Mouse (Mus musculus): ENCODE measurements around the gene Scarf2. TPM values are rescaled to one million over a fixed set of nuclear protein-coding genes. Genes with fewer than 3 reads are reported as not detected.
A peak's percentile ranks its signal among the peaks of the same experiment; 100 is the strongest.

Gene Scarf2
- total RNA-seq, 2 experiments from 2014 or later, result 2.6 to 4.0 TPM

DNA sequence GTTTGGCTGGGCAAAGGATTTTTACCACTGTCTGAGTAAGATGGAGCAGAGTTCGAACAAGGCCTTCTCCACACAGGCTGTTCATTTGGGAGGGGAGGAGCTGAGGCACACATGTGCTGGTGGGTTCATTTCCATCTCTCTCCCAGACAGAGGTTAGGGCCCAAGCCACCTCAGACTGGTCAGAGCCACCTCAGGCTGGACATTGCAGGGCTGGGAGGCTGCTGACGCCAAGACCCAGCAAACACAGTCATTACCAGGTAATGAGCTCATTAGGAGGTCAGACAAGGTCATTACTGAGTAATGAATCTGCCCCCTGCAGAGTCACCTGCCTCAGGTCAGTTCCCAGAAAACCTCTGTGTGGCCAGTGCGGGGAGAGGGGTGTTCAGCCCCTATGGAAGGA lies 31.8 kb downstream of the Scarf2 start:
- no peak for DNase-seq (ENCODE audit: low spot score)

DNA sequence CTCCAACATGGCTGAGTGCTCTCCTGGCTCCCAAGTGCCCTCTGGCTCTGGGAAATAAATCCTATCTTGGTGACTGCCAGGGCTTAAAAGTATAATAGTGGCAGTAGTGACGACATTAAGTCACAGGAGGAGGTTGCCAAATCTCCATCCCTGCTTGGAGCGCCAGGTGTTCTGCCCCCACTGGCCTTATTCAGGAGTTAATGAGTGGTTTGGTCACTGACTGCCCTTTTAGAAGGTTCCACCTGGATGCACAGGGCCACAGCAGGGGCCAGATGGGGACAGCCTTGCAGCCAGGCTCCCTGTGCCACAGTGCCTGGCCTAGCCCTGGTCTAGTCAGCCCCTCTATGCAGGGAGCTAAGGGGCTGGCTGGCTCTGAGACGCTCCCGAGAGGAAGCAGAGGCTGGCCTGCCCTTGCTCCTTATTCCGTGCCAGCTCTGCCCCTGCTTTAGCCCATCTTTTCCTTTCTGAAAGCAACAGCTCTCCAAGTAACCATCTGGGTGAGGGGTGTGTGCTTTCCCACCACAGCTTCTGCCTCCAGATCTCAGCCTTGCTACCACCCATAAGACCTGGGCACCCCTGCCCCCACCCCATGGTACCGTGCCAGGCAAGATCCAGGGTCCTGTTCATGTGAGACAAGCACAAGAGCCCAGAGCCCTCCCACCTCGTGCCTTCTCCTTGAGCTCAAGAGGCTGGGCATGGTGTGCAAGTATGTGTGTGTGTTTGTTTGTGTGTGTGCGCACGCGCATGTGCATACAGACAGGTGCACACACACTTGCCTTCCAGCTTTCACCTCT lies 33.5 kb downstream of the Scarf2 start:
- no peak for DNase-seq (ENCODE audit: low spot score)

DNA sequence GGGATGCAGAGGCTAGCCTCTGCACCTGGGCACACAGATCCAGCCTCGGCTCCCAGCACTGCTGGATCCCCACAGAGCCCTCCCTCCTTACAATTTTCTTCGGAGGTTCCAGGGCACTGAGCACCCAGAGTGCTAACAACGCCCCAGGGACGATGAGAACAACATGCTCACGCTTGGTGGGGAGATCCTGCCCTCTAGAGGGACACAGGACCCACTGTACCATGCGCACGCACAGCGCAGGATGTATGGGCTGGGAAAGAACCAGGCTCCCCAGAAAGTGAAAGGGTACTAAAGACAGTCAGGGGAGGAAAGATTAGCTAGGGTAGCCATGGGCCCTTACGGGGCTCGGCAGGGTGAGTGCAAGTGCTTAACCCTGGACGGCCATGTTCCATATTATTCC lies 34.7 kb downstream of the Scarf2 start:
- DNase-seq (ENCODE audit: low spot score), result no peak

DNA sequence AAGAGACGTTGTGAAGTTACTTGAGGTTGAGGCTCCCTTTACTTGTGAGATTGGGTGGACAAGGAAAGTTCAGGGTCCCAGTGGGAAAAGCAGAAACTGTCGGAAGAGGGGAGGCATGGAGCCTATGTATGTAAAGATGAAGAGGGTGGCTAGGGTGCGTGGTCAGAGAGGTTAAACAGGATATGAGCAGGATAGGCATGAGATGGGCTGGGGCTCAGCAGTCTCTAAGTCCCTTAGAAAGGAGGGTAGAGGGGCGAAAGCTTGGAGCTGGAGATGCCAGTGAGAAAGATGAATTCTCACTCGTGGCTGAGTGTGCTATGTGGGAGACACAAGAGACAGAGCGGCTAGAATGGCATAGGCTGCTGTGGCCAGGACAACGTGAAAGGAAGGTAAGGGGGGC lies 35.7 kb downstream of the Scarf2 start, which contains the start of gene B830017H08Rik:
Gene B830017H08Rik (plus strand): TSS at position 301 of the 400 bp plus-strand sequence.
- DNase-seq (ENCODE audit: low spot score), result no peak

DNA sequence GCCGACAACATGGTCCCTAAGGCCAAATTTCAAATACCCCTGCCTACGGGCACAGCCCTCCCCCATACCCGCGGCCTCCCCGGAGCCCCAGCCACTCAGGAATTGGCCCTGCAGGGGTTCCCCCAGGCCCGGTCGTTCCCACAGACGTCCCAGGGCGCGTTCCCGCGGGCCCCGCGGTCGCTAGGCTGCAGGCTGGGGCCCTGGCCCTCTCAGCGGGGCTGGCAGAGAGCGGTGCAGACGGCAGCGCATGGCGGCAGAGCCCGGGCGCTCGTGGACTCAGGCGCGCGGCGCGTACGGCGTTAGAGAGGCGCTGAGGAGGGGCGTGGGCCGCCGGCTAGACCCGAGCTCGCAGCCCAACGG lies 36.2 kb downstream of the Scarf2 start:
- DNase-seq (ENCODE audit: low spot score), result no peak

DNA sequence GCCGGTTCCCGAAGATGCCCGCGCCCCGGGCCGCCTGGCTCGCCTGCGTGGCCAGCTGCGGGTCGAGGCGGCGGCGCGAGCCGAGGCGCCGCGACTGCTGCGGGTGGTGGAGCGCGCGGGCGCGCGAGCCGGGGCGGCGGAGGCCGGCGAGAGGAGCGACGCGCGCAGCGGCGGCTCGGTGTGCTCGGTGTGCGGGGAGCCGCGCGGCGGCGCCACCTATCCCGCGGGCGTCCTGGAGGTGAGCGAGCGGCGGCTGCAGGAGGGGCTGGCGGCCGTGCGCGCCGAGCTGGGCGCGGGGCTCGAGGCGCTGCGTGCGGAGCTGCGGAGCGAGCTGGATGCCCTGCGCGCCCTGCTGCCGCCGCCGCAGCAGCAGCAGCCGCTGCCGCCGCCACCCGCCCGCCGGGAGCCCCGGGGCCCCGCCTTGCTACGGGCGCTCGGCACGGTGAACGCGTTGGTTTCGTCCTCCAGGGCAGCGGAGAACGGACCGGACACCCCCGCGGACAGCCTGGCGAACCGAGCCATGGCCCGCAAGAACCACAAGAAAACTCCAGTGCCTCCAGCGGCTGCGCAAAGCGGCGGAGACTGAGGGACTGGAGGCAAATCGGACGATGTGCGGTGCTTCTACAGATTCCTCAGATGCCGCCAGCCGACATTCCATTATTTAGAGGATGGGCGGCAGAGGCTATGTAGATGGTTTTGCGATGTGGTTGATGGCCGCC lies 36.8 kb downstream of the Scarf2 start:
- DNase-seq (ENCODE audit: low spot score), result no peak

DNA sequence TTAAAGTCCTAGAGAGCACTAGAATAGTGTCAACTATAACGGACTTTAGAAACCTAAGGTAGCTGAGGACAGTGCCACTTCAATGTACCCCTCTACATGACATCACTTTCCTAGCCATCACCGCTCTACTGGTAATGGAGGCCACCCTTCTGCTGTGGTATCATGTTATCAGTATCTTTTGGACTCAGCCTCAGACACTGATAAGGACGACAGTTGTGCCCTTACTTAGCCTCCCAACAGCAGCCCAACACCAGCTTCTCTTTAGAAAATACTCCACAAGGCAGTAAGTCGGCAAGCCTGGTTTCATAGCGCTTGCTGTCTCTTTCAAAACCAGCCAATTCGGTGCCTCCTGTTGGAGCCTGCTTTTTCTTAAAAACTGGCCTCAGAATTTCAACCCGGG lies 37.5 kb downstream of the Scarf2 start:
- no peak for DNase-seq (ENCODE audit: low spot score)

DNA sequence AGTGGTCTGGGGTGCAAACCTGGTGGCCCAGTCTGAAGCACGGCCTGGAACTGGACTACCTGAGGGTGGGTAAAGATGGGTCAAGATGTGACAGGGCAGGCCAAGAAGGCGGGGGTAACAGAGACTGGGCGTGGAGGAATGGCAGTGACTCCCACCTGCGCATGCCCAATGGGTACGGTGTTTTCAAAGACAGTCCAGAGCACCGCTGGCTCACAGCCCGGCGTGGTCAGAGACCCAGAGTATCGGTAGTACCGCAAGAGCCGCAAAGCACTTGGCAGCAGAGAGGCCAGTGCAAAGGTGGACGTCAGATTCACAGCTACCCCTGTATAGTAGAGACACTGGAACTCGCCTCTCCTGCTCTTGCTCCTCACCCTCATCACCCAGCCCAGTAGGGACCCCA lies 38.4 kb downstream of the Scarf2 start:
- no peak for DNase-seq (ENCODE audit: low spot score)

DNA sequence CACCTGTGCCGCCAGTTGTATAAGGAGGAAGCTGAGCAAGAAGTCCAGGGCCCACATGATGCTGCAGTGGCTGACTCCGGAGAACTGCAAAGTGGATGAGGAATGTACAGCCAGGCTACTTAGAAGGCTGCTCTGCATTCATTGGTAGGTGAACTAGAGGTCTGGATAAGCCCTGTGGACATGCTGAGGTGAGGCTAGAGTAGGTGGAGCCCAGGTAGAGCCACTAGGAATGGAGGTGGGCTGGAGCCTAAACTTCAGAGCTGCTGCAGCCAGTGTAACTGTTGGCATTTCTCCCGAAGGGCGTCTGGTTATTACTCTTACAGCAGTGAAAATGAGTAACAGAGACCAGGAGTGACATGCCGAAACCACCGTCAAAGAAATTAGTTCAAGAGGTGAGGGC lies 41.0 kb downstream of the Scarf2 start, which contains the start of gene Car15:
Gene Car15 (minus strand): TSS at position 314 of the 400 bp plus-strand sequence.
- DNase-seq (ENCODE audit: low spot score), result no peak

DNA sequence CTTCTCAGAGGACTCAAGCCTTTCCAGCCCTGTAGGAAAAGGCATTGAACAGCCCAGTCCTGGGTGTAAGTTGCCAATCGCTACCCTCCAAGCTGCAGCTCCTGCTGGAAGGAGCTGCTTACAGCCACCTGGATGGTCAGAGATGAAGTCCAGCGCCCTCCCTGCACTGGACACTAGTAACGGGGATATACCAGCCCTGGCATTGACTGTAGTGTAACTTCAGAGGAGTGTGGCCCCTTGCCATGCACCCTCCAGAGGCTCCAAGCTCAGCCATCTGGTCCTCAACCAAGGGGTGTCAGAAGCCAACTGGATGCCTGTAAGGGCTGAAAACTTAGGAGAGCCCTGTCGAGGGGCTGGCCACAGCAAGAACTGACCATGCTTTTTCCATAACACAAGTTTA lies 42.9 kb downstream of the Scarf2 start:
- peak; percentile 74 for DNase-seq (ENCODE audit: low spot score)

DNA sequence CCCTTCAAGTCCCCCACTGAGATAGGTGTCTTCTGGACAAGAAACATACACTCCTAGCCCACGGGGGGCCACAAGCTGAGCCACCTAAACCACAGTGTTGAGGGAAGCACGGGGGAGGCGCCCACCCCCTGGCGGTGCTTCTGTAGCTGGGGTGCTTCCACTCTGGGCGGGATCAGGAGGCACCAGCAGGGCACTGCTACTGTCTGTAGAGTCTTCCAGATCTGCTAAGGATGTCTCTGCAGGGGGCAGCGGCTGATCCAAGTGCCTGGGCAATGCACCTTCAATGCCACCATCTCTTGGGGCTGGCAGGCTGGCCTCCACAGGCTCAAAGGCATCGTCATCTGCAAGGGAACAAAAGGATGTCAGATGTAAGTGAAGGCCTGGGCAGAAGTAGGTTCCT lies 45.4 kb downstream of the Scarf2 start:
- no peak for DNase-seq (ENCODE audit: low spot score)

DNA sequence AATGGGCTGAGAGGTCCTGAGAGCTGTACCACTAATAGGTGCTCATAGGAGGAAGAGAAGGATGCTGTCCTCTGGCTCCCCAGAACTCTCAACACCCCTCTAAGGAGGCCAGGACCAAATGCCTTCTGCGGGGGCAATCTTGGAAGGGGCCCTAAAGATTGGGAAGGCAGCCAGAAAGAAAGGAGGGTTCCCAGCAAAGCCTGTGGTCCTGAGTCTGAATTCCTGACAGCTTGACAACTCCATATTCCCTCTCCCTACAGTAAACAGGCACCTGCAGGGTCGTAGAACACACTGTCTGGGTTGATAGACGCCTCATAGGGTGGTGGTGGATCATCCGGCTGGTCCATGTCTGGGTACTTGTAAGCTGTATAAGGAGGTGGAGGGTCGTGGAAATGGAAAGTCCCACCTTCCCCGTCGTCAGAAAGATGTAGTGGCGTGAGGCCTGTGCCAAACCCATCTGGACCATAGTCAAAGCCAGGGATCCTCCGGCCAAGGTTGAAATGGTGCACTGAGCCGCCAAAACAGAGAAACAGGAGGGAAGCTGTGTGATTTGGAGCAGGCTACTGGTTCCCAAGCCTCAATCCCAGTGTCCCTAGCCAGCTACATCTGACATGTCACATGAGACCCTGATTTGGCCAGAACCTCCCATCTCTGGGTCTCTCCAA lies 46.8 kb downstream of the Scarf2 start:
- DNase-seq (ENCODE audit: low spot score), result no peak

DNA sequence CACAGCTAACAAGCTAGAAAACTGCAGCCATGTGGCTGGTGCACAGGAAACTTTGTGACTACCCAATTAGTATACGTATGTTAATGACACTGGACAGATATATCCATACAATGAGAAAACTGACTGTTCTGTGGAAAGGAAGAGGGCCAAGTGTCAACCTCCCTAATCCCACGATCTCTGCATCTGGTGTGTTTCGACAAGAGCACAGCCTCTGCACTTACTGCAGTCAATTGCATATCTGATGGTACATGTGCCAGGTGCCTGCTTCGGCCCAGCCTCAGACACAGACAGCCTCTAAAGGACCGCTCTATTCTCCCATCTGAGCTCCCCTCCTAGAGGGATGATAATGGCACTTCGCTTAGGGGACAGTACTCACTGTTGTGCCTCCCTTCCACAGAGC lies 51.3 kb downstream of the Scarf2 start:
- DNase-seq (ENCODE audit: low spot score), result no peak

DNA sequence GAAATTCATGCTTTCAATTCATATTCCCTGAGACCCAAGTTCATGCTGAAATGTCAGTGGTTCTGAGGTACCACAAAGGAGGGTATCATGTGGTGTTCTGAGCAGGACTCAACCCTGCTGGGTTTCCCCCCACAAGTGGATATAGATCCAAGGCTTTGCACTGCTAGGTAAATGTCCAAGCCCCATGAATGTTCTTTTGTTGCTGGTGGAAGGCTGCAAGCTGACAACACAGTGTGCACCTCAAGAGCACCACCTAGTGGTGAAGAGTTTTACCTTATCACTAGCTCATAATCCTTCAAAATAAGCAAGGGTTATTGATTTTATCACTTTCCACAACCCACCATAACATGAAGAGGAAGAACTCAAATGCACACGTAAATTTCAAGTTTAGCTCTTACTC lies 51.8 kb downstream of the Scarf2 start:
- DNase-seq (ENCODE audit: low spot score), result peak; percentile 33

DNA sequence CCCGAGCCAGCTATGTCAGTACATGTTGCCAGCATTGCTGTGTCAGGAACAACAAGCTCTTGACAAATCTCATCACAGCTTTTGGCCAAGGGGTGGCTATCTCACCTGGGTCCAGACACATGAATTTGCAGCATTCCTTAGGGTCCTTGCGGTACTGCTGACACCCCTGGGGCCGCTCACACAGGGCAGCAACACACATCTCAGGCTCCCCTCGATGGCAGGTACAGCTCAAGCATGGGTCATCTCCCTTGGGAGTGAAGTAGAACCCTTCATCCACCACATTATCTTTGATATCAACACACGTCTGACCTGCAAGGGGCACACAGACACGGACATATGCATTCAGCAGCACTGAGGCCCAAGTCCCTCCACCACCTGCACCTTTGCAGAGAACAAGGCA lies 52.4 kb downstream of the Scarf2 start:
- no peak for DNase-seq (ENCODE audit: low spot score)

DNA sequence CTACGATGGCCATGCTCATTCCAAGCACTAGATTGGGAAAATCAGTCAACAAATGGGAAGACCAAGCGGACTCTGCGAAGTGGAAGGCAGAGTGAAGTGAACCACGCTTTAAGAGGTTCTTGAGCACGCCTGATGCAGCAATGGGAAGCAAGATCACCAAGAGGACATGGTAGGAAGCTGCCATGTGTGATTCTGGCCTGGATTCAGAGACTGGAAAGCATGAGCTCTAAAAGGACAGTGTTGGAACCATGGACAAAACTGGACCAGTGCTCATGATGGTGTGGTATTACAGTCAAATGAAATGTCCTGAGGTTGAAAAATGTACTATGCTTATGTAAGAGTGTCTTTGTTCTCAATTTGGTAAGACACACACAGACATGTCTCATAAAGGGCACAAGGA lies 54.2 kb downstream of the Scarf2 start:
- no peak for DNase-seq (ENCODE audit: low spot score)

DNA sequence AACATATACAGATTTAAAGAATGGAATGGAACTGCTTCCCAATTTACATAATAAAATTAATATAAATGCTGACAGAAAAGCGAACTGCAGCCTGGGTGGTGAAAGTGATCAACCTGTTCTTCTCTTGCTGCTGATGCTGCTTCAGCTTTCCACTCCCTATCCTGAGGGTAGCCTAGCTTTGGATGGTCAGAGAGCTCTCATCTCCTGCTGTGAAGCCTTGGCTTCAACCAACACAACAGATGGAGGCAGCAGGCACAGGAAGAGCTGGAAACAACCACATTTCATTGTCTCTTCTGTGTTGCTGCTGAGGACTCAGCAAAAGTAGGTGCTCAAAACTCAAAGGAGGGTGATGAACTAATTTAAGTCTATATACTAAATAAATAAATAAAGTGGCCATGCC lies 54.8 kb downstream of the Scarf2 start:
- no peak for DNase-seq (ENCODE audit: low spot score)

DNA sequence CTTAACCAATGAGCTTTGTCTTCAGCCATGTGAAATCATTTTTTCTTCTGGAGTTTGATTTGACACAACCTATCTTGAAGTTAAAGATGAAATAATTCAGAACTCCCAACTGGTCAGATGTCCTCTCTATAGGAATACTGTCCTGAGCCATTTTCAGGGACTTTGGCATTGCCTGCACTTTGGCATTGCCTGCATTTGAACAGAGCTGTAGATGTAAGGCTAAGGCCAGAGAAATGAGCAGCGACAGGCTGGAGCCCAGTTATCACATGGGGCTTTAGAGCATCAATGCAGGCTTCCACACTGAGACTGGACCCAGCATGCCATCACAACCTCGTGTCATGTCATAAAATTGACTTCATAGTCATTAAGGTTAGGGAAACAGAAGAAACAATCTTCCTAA lies 56.2 kb downstream of the Scarf2 start:
- DNase-seq (ENCODE audit: low spot score), result no peak

DNA sequence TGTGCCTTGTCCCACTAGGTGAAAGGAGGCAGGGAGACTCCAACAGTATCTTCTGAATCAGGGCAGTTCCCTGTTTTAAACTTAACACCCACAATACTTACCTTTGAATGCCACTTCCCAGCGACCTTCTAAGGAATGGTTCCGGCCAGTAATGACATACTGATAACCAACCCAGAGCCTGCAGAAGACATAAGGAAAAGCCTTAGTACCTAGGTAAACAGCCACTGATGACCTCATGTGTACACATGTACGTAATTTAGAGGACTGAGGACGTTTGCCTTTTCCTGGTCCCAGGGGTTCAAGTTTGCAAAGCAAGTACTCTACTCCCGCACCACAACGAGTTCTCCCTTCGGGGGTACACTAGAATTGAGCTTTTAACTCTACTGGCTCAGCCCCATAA lies 60.1 kb downstream of the Scarf2 start:
- no peak for DNase-seq (ENCODE audit: low spot score)
